Mouse (Mus musculus) monocyte, adult 2 months (primary cell): Measurements from ENCODE around the gene Igdcc4.

Experiments
- DNase-seq, 2 experiments: peaks; one replicate each; pipeline ENCODE4 v3.0.0; 2022; ENCODE audit warnings: low spot score in 2 of 2, low read depth in 1 of 2

Igdcc4 gene

DNA sequence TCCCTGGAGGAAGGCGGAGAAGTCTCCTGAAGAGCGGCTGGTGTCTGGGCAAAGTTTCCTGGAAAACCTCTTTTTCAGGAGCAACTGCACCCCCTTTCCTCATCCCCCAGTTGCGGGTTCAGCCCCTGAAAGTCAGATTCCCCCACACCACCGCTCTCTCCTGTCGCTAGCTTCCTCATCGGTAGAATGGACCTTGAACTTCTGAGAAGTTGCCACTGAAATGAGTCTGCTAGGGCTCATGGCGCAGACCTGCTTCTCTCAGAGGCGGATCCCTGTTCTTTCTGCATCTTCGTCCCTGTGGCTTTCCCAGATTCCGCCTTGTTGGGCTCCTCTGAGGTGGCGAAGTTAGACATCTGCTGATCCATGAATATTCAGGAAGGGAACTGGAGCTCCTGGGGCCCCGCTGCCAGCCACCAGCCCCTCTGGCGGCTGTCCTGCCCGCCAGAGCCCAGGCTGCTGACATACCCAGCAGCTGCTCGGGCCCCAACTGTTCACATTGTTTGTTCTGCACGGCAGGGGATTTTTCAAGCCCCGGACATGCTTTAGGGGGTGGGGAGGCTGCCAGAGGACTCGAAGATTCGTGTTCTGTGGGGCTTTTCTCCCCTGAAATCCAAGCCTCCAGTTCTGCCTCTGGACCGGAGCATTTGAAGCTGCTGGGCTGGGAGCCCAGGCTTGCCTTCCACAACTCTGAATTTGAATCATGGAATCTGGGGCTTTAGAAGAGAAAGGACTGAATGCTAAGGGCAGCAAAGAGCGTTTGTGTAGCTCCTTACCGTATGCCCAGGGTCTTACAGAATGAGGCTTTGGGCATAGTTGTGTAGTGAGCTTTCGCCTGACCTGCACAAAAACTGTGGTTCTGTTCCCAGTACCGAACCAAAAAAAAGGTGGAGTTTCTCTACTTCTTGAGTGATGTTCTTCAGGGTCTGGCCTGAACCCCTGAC, 8.1 kb downstream of the Igdcc4 start:
- no peak for DNase-seq

DNA sequence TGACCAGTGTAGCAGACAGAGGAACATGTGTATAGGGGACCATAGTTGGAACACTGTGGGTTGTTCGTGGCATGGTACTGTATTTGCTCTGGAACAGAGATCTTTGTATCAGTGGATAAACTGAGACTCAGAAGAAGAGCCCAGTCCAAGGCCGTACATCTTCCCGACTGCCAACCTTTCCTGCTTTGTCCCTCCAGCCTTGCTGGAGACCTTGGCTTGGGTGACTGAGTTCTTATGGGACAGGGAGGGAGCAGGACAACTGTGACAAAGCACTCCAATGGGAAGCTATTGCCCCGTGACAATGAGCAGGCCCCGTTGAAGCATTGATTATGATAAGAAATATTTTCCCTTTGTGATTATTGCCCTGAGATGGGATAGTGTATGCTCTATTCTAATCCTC, 10.4 kb downstream of the Igdcc4 start:
- DNase-seq, result no peak

DNA sequence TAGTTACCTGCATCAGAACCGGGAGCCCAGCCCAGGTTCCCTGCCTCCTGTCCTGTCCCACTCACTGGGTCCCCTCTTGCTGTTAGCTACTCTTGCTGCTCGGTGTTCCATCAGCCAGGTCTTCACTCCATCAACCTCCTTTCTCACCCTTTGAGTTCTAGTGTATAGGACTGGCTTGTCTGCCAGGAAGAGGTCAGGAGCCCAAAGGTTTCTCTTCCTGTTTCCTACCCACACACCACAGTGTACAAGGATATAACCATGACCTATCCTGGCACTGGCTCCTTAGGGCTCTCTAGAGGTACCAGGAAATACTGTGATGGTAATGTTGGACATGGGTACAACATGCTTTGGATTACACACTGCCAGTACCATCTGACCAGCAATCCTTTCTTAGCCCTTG, 12.4 kb downstream of the Igdcc4 start:
- no peak for DNase-seq

DNA sequence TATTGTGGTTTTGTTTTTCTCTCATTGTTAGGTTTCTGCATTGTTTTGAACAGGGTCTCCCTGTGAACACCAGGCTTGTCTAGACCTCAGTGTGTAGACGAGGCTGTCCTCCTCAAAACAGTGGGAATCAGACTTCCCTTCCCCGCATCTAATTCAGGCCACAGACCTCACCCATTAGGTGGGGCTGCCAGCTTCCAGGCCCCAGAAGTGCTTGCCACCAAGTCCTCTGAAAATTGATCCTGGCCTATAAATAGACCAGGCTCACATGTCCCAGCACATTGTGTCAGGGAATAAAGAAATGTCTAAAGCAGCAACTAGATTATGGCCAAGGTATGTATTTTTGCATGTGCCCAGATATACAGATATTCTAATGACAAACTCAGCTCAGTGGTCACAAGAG, 14.6 kb downstream of the Igdcc4 start:
- no peak for DNase-seq

DNA sequence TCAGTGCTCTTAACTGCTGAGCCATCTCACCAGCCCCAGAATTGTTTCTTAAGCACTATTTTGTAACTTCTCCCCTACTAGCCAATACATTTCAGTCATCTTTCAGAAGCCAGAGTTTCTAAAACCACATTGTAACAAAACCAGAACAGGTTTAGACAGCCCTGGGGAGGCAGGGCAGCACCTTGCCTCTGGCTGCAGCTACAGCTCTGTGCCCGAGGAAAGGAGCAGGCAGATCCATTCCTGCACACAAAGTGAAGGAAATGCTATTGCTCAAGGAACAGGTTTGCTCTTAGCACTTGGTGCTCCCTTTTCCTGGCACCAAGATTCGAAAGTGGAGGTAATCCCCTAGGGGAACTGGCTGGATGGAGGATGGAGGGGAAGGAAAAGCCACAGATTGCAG, 16.2 kb downstream of the Igdcc4 start:
- no peak for DNase-seq

DNA sequence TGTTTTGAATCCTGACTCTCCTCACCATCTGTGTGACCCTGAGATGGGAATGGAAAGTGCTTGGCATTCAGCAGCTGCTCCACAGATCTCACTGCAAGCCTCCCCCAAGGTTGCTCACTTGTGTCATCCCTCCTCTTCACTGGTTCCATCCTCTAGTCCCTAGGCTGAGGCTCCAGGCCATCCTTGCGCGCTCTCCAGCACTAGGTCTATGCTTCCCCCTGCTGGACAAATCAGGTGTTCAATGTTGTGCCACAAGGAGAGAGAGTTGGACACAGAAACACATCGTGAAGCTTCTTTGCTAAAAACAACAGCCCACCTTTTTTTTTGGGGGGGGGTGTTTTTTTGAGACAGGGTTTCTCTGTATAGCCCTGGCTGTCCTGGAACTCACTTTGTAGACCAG, 19.6 kb downstream of the Igdcc4 start:
- DNase-seq, result no peak

DNA sequence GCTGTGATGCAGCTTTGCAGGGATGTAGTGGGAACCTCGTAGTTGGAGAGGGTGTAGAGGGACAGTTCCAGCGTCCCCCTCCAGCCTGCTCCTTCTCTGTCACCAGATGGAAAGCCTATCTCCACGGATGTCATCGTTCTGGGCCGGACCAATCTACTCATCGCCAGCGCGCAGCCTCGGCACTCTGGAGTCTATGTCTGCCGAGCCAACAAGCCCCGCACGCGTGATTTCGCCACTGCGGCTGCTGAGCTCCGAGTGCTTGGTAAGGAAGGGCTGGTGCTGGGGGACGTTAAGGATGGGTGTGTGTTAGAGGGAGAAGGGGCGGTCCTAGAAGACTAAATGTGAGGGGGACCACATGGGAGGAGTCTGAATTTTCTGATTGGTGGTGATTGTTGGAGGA, 21.3 kb downstream of the Igdcc4 start:
- no peak for DNase-seq

DNA sequence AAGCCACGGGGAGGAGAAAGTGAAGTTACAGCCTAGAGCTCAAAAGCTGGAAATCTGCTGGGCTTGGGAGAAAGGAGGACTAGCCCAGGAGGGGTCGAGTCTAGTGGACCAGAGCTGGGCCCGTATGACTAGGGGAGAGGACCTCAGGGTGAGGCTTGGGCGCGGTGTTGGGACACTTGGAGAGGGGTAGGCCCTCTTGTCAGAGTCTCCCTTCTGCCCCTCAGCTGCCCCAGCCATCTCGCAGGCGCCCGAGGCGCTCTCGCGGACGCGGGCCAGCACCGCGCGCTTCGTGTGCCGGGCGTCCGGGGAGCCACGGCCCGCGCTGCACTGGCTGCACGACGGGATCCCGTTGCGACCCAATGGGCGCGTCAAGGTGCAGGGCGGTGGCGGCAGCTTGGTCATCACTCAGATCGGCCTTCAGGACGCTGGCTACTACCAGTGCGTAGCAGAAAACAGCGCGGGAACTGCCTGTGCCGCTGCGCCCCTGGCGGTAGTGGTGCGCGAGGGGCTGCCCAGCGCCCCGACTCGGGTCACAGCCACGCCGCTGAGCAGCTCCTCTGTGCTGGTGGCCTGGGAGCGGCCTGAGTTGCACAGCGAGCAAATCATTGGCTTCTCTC, 22.4 kb downstream of the Igdcc4 start:
- DNase-seq, result no peak

DNA sequence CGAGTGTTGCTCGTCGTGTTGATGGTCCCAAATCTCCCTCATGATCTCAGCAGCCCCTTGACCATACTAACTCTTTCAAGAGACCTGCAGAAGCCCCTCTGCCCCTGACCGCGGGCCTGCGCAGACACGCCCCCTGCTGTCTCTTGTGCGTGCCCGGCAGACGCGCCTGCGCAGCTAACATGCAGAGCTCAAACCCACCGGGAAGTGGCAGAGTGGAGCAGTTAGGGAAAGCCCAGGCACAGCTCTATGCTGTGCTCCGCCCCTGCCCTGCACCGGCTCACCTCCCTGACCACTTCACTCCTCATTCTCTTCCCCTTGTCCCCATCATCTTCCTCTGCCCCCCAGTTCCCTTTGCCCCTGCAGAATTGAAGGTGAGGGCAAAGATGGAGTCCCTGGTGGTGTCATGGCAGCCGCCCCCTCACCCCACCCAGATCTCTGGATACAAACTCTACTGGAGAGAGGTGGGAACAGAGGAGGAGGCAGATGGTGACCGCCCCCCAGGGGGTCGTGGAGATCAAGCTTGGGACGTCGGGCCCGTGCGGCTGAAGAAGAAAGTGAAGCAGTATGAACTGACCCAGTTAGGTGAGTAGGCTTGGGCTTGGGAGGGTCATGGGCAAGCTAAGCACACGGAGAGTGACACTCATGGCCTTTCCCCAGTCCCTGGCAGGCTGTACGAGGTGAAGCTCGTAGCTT, 27.0 kb downstream of the Igdcc4 start:
- DNase-seq, result no peak

DNA sequence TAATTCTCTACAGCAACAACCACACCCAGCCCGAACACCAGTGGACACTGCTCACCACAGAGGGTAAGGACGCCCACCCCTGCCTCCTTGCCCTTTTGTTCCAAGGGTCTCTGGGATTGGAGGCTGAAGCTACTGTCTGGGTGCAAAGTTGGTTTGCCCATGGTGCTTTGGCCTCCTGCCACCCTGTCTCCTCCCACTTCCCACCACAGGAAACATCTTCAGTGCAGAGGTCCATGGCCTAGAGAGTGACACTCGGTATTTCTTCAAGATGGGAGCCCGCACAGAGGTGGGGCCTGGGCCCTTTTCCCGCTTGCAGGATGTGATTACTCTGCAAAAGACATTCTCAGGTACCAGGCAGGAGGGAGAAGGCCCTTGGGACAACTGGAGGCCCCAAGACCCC, 30.4 kb downstream of the Igdcc4 start:
- DNase-seq, result no peak

DNA sequence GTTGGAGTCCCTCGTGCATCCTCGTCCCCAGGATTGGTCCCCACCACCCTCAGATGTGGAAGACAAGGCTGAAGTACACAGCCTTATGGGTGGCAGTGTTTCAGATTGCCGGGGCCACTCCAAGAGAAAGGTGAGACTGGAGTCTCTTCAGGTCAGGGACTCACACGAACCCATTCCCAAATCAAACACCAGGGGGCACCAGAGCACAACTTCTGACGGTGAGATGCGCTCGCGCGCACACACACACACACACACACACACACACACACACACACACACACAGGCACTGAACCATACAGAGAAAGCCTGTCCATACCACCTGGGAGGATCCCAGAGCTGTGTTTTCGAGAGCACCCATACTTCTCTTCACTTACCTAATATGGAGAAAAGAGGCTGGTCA, 32.5 kb downstream of the Igdcc4 start:
- DNase-seq, result peak in 1 of 2 experiments; percentile 42

DNA sequence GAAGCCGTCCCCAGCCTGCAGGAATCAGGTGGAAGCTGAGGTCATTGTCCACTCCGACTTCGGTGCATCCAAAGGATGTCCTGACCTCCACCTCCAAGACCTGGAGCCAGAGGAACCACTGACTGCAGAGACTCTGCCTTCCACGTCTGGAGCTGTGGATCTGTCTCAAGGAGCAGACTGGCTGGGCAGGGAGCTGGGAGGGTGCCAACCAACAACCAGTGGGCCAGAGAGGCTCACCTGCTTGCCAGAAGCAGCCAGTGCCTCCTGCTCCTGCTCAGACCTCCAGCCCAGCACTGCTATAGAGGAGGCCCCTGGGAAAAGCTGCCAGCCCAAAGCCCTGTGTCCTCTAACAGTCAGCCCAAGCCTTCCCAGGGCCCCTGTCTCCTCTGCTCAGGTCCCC, 33.8 kb downstream of the Igdcc4 start:
- DNase-seq, result no peak

DNA sequence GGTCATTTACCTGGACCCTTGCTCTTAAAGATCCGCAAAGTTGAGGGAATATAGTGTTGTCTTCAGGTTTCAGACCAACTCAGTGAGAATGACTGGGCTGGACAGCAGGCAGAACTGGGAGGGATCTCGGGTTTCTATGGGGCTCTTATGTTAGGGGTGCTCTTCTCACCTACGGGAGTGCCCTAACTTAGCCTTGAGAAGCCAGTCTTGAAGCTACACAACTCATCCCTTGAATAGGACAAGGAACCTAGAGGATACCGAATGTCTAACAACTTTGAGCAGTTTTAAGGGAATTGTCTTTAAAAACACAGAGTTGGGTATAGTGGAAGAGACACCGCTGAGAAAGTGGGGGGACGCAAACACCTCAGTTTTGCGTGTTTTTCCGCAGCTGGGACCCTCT, 39.2 kb downstream of the Igdcc4 start:
- no peak for DNase-seq

DNA sequence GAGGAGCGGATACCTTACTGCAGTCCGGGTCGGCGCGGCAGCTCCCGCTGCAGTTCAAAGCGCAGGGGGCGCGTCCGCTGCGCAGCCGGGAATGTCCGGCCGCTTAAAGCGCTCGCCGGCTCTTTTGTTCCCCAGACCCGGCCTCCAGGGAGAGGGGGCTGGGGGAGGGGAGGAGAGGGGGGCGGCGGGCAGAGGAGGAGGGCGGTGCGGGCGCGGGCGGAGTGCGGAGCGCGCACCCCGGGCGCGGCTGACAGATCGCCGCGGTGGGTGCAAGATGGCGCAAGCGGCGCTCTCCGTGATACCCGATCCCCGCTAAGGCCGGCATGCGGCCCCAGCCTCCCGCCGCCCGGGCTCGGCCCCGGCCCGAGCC, 39.6 kb downstream of the Igdcc4 start, which contains the start of gene Igdcc3:
Gene Igdcc3, plus strand, starts transcription at position 254 of the 370 bp plus-strand sequence.
- DNase-seq, result no peak

DNA sequence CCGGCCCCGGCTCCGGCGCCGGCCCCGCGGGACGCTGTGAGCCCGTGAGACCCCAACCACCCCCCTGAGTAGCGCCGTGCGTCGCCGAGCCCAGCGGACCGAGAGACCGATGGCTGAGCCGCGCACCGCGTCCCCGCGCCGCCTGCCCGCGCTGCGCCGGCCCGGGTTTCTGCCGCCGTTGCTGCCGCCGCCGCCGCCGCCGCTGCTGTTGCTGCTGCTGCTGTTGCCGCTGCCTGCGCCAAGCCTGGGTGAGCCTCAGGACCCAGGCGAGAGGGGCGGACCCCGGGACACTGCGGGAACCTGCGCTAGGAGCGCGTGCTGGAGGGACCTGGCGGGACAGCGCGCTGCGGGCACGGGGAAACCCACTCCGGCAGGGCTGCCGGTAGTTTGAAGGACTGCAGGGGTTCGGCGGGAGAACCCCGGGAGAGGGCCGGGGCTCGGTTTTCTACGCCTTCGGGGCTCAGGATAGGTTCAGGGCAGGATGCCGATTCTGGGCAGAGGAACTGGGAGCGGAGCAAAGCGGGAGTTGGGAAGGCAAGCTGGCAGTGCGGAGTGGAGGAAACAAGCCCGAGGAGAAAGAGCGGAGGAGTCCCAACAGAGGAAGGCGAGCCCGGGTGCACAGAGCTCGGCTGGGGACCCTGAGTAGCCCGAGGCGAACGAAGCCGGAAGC, 40.2 kb downstream of the Igdcc4 start:
- DNase-seq, result no peak

DNA sequence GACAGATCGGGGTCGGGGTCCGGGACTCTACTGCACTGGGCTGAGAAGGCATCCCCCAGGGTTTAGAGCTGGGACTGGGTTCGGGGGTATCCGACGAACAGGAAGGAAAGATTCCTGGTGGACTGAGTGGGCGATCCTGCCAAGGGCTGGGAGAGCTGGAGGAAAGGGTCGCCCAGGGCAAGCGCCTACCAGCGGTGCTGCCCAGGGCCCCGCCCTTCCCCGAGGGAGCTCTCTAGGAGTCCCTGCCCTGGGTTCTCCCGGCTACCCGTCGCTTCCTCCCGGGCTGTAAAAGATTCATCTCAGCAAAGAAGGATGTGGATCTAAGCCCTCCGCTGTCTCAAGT, 40.7 kb downstream of the Igdcc4 start:
- DNase-seq, result no peak

DNA sequence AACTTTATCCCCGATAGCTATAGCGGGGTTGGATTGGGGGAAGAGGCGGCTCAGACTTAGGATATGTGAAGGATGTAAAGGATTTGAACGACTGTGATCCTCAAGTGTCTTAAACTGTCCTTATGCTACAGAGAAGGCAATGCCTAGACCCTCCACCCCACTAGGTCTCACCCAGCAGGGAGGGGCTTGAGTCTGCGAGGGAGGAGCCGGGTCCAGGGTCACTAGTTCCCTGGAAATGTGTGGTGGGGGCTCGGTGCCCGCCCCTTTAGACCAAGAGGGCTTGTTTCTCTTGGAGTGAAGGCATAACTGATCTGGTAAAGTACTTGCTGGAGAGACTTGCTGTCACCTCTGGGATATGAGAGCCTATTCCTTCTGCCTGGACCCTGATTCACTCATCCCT, 41.1 kb downstream of the Igdcc4 start:
- DNase-seq, result no peak

DNA sequence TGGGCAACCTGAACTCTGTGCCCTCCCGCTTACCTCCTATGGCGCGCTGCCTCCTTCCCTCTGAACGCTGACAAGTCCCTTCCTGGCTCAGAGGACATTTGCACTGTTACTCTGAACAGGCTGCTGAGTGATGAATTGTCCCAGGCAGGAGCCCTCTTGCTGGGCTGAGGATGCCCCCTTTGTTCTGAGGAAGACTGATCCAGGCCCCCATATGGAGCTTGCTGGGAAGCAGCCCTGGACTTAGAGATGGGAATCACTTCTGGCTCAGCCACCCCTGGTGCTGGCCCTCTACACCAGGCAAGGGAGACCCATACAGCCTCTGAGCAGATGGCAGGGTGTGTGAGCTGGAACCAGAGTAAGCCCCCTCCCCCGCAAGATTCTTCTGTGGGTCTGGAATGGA, 44.7 kb downstream of the Igdcc4 start:
- DNase-seq, result no peak

DNA sequence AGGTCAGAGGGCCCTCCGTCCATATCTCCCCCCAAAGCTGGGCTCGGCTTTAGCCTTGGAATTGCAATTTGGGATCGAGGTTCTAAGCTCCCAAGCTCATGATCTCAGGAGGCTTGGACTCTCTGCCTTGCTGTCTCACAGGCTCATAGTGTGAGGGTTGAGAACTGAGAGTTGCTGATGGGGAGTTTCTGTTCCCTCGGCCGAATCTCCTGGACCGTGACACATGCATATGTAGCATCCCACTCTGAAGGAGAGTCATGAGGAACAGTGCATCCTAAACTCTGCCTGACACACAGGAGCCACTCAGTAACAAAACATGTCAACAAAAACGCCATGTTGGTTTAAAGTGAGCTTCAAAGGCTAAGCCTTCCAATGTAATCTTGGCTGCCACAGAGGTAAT, 47.2 kb downstream of the Igdcc4 start:
- no peak for DNase-seq

DNA sequence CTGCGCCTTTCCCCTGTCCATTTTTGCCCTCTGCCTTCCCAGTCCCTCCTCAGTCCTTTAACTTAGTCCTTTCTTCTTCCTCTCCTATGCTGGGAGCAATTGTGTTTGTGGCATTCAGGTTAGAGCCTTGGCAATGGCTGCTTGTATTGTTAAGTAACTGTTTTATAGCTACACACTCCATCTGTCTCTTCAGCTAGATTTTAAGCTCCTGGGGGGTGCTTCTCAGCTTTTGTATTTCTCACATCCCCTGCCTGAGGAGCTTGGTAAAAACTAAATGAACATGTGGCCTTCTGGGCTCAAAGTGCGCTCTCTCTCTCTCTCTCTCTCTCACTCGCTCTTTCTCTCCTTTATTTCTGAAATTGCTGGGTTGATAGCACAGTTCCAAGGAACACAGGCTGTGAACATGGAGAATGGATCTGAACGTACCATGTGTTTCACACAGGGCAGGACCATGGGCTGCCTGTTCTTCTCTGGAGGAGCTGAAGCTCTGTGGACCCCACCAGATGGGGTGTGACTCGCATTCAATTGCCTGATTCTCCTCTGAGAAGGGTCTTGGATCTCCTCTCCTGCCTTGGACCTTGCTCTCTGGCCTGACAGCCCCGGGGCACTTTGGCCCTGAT, 51.5 kb downstream of the Igdcc4 start:
- no peak for DNase-seq

DNA sequence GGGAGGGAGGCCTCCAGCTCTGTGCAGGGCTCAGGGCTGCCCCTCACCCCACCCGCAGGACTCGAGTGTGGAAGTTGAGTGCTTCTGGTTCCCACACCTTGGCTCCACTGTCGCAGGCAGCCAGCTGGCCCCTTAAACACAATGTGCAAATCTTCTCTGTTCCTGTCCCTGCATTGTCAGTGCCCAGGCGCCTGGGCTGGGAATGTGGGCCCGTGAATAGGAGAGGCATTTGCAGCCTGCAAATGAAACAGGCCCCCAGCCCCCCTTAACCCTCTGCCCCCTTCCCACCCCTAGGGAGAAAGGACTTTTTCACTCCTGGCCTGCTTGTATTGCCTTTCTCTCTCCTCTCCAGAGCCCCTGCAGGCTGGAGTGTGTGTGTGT, 52.0 kb downstream of the Igdcc4 start:
- DNase-seq, result no peak
